Mouse (Mus musculus) cerebellum, adult 2 months (tissue): ENCODE measurements around the gene Trip12.

Experiments
- CTCF ChIP-seq: fragments of 200-500 bp; IDR thresholded peaks from 2 replicates; pipeline ENCODE4 v1.5.1; 2011; ENCODE audit warnings: low read depth, mild to moderate bottlenecking, control low read depth, low read length, moderate library complexity, borderline replicate concordance; ENCODE audit not compliant: insufficient read depth
- POLR2A ChIP-seq: fragments of 200-500 bp; IDR thresholded peaks from 2 replicates; pipeline ENCODE4 v1.6.1; 2011; ENCODE audit warnings: low read length, control low read depth, borderline replicate concordance; ENCODE audit not compliant: insufficient read depth

- TF ChIP-seq CTCF (no peak), POLR2A (no peak)
Measured at GRCm38 (mm10) chr1:84860360-84861254, 20.3 kb upstream of the Trip12 start.
